Mouse (Mus musculus) CD4-positive naive resting alpha-beta T cell, adult 76 days (primary cell): ENCODE measurements around the gene Acot3. TPM values are rescaled to one million over a fixed set of nuclear protein-coding genes. Genes with fewer than 3 reads are reported as not detected.

Experiments
- total RNA-seq: library from RNA; stranded (reverse); gene quantifications from one replicate; pipeline ENCODE4 v1.2.4, GENCODE M21; 2023

Acot3 gene
- total RNA-seq: not detected

GRCm38 (mm10) chr12:84051937-84052474, at the start of gene Acot3:
Acot3 (plus strand) TSS chr12:84052144.

GRCm38 (mm10) chr12:84009171-84009965, 42.6 kb upstream of the Acot3 start, which contains the start of gene Acot1:
Acot1 (plus strand) TSS chr12:84009490.

GRCm38 (mm10) chr12:84038241-84038640, 13.7 kb upstream of the Acot3 start, which contains the start of gene Acot4:
Acot4 (plus strand) TSS chr12:84038379.

GRCm38 (mm10) chr12:84038691-84039111, 13.2 kb upstream of the Acot3 start, which contains the start of gene Gm49366:
Gm49366 (plus strand) TSS chr12:84038935.

GRCm38 (mm10) chr12:84068986-84069385, 17.0 kb downstream of the Acot3 start, which contains the start of gene Acot5:
Acot5 (plus strand) TSS chr12:84069325.

GRCm38 (mm10) chr12:84100604-84101492, 48.9 kb downstream of the Acot3 start, which contains the start of gene Acot6:
Acot6 (plus strand) TSS chr12:84100654.

Other genes starting within 250 kb of the Acot3 start
- 73.5 TPM for gene Numb, start 130.2 kb upstream of the Acot3 start, total RNA-seq
- gene Riox1, start 101.5 kb upstream of the Acot3 start, total RNA-seq: 27.7 TPM
- gene Heatr4, start 67.3 kb upstream of the Acot3 start, total RNA-seq: not detected
- gene Acot2, start 64.3 kb upstream of the Acot3 start, total RNA-seq: 123 TPM
- gene Acot1, start 42.7 kb upstream of the Acot3 start, total RNA-seq: 5.5 TPM
- not detected for gene Acot4, start 13.8 kb upstream of the Acot3 start, total RNA-seq
- not detected for gene Gm49366, start 13.2 kb upstream of the Acot3 start, total RNA-seq
- gene Acot5, start 17.2 kb downstream of the Acot3 start, total RNA-seq: not detected
- gene Acot6, start 48.5 kb downstream of the Acot3 start, total RNA-seq: 3.0 TPM
- 0.15 TPM for gene Dnal1, start 62.2 kb downstream of the Acot3 start, total RNA-seq
- 13.6 TPM for gene Pnma1, start 96.3 kb downstream of the Acot3 start, total RNA-seq
- 257 TPM for gene Elmsan1, start 166.7 kb downstream of the Acot3 start, total RNA-seq
- 12.9 TPM for gene Ptgr2, start 233.1 kb downstream of the Acot3 start, total RNA-seq